ENCODE assay signal across 26 mouse cellular contexts in the genomic region with DNA sequence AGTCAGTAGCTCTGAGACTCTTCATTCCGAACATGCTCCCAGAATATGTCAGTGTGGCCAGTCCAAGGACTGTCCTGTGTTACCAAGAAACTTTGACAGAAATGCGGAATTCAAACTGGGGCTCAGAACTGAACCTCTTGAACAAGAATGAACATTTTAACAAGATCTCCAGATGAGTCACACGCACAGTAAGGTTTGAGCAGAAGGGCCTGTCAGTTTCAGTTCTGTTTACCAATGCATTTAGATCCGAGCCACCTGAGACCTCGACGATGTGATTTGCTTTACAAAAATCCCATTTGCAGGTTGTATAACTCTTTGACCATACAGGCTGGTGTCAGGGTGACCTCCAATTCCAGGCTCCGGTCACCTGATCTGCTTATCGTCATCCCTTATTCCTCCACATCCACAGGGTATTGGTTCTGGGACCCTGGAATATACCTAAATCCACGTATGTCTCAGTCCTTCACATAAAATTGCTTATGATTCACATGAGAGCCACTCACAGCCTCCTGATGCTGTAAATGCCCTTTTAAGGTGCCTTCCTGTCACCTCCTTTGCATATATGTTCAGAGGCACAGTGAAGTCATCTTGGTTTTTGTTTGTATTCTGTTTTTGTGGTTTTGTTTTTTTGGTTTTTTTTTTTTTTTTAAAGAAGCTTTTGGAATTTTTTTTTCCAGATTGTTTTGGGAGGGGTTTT.
"Had no signal": no experiment of that assay in that cellular context is flagged by ENCODE, and none has a peak within 500 bp of the region (broad histone marks: within the 10 kb centered on the region; RNA-seq: fewer than 3 reads in every experiment).

No protein-coding gene starts in this region.

- H3K36me3 ChIP-seq: heart, embryonic 10.5 days; heart, embryonic 12.5 days; hindbrain, embryonic 10.5 days; hindbrain, embryonic 12.5 days; intestine, embryonic 15.5 days; limb, embryonic 13.5 days; limb, embryonic 15.5 days; liver, embryonic 12.5 days had no signal

- H3K9ac ChIP-seq: heart, embryonic 12.5 days; hindbrain, embryonic 12.5 days; hindbrain, embryonic 14.5 days; intestine, embryonic 15.5 days; limb, embryonic 13.5 days; limb, embryonic 15.5 days; liver, embryonic 12.5 days; liver, embryonic 14.5 days had no signal

- H3K9me3 ChIP-seq: heart, embryonic 10.5 days; heart, embryonic 12.5 days; hindbrain, embryonic 10.5 days; hindbrain, embryonic 12.5 days; intestine, embryonic 15.5 days; limb, embryonic 13.5 days; limb, embryonic 15.5 days; liver, embryonic 12.5 days had no signal

- H3K4me1 ChIP-seq: hindbrain, embryonic 12.5 days; intestine, embryonic 15.5 days; limb, embryonic 13.5 days; limb, embryonic 15.5 days had no signal

- H3K4me3 ChIP-seq: gastrocnemius, adult 2 months; heart, embryonic 10.5 days; heart, embryonic 12.5 days; hindbrain, embryonic 10.5 days; hindbrain, embryonic 12.5 days; intestine, embryonic 15.5 days; layer of hippocampus, adult 2 months; limb, embryonic 13.5 days; limb, embryonic 15.5 days; liver, embryonic 12.5 days had no signal

- H3K4me2 ChIP-seq: heart, embryonic 12.5 days; hindbrain, embryonic 12.5 days; hindbrain, embryonic 14.5 days; intestine, embryonic 15.5 days; limb, embryonic 13.5 days; limb, embryonic 15.5 days; liver, embryonic 12.5 days had no signal

- DNase-seq: gastrocnemius, adult 2 months; gastrocnemius, postnatal 10 days; gastrocnemius, postnatal 25 days; heart, adult 18-20 months; heart, postnatal 10 days; heart, postnatal 4 days; kidney, adult 18-20 months; kidney, adult 8-10 months; kidney, postnatal 10 days; kidney, postnatal 25 days; kidney, postnatal 4 days; layer of hippocampus, adult 9-11 months; layer of hippocampus, postnatal 36 days; left cerebral cortex, postnatal 4 days had no signal

- H3K27me3 ChIP-seq: intestine, embryonic 15.5 days; limb, embryonic 15.5 days had no signal

- H3K27ac ChIP-seq: gastrocnemius, adult 2 months; heart, embryonic 10.5 days; hindbrain, embryonic 12.5 days; hindbrain, embryonic 14.5 days; hindbrain, postnatal 0 days; intestine, embryonic 15.5 days; layer of hippocampus, adult 2 months; limb, embryonic 13.5 days; limb, embryonic 15.5 days; liver, embryonic 12.5 days; liver, embryonic 14.5 days had no signal
